Mouse (Mus musculus): Measurements from ENCODE around the gene Sema4b. TPM values are rescaled to one million over a fixed set of nuclear protein-coding genes. Genes with fewer than 3 reads are reported as not detected.

Gene Sema4b
- polyA plus RNA-seq, 1 experiment from 2014 or later: 10.5 TPM

DNA sequence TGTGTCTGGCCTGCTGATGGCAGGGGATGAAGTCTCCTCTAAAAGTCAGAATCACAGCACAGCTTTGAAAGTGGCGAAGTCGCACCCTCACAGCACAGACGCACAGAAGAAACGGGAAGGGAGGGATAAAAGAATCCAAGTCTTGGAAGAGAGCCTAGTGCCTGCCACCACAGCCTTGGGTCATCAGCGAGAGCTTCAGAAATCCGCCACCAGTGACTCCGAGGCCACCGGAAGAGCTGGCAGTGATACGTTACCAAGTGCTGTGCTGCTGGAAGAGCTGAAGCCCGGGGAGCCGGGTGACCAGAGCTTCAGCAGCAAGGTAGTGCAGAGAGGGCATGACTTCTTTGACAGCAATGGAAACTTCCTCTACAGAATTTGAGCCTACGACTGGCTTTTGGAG lies 78.0 kb downstream of the Sema4b start:
- Histone ChIP-seq H3K4me1 (ENCODE audit: control insufficient read depth, insufficient read depth, low read length) (peaks cover 11% of the 10 kb centered on the region), H3K4me2 (ENCODE audit: low read depth, low read length) (no peak overlapping the region), H3K4me3 (ENCODE audit: low read depth, low read length) (no peak overlapping the region), H3K9me3 (ENCODE audit: control insufficient read depth, low read length) (no peaks in the 10 kb centered on the region), H3K27ac (replicated peaks; ENCODE audit: low read depth, low read length) (no peak overlapping the region), H3K36me3 (ENCODE audit: control insufficient read depth, insufficient read depth, low read length) (peaks cover 40% of the 10 kb centered on the region), H3K9ac (ENCODE audit: low read depth, low read length) (no peak overlapping the region), H3K27me3 (replicated peaks; ENCODE audit: control insufficient read depth, insufficient read depth, low read length) (no peaks in the 10 kb centered on the region)
- 94% methylated on average over 12 of the region's 12 CpGs for WGBS
- ATAC-seq (ENCODE audit: low read depth) (no peak), DNase-seq (ENCODE audit: low spot score) (no peak)

DNA sequence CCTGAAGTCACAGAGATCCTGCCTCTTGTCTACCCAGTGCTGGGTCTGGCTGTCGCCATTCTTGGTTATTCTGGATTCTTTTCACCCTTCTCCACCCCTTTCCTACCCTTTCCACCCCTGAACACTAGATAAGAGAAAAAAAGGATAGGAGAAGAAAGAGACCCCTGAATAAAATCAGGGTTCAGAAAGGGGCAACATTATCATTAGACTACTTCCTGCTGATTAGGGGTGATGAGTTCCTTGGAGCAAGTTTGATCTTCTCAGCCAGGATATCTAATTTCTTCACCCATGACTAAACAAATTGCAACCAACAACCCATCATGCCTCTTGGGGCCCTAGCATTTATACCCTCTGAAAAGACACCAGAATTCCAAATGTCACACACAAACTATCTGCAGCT lies 81.1 kb downstream of the Sema4b start:
- WGBS: 76% methylated on average over 1 of the region's 1 CpGs
- no peaks in the 10 kb centered on the region for H3K27me3 ChIP-seq (replicated peaks; ENCODE audit: control insufficient read depth, insufficient read depth, low read length)
- H3K9me3 ChIP-seq (ENCODE audit: control insufficient read depth, low read length): no peaks in the 10 kb centered on the region
- H3K27ac ChIP-seq (replicated peaks; ENCODE audit: low read depth, low read length): no peak overlapping the region
- H3K4me2 ChIP-seq (ENCODE audit: low read depth, low read length): no peak overlapping the region
- no peak overlapping the region for H3K9ac ChIP-seq (ENCODE audit: low read depth, low read length)
- ATAC-seq (ENCODE audit: low read depth) (no peak), DNase-seq (ENCODE audit: low spot score) (no peak)
- peaks cover 11% of the 10 kb centered on the region for H3K4me1 ChIP-seq (ENCODE audit: control insufficient read depth, insufficient read depth, low read length)
- H3K4me3 ChIP-seq (ENCODE audit: low read depth, low read length): no peak overlapping the region
- peaks cover 42% of the 10 kb centered on the region for H3K36me3 ChIP-seq (ENCODE audit: control insufficient read depth, insufficient read depth, low read length)

DNA sequence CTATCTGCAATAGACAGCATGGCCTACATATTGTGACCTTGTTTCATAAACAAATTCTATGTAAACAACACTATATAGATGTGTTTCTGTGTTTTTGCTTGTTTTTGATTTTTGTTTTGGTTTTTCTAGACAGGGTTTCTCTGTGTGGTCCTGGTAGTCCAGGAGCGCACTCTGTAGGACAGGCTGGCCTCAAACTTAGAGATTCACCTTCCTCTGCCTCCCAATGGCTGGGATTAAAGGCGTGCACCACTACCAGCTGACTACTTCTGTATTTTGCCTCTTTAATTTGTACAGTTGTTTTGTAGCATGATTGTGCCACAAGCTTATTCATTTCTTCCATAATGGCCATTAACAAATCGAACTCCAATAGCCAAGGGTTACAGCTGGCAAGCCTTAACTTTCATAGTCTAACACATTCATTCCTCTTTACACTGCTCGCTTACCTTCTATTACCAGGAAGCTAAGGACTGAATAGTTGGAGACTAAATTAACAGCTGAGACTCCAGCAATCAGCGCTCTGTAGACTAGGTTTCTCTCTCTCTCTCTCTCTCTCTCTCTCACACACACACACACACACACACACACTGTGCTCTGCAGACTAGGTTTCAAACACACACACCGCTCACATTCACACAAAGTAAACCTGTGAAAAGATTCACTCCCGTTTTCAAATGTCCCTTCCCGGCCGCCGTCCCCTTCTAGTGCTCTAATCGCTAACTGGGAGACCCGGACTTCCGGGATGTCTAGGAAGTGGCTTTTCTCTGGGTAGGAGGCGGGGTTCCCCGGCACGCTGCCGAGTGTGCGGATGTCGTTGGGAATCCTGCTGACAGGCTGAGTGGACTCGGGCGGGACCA lies 82.5 kb downstream of the Sema4b start, which contains the start of gene Vps33b:
Vps33b (plus strand) TSS at position 753 of the 854 bp plus-strand sequence.
- 3% methylated on average over 21 of the region's 21 CpGs for WGBS
- H3K4me2 ChIP-seq (ENCODE audit: low read depth, low read length): peak within 1 kb of the TSS; percentile 87
- peaks cover 11% of the 10 kb centered on the region for H3K4me1 ChIP-seq (ENCODE audit: control insufficient read depth, insufficient read depth, low read length)
- H3K9me3 ChIP-seq (ENCODE audit: control insufficient read depth, low read length): peaks cover 6% of the 10 kb centered on the region
- peak within 1 kb of the TSS; percentile 63; the same call in 1 of the 2 replicates for H3K27ac ChIP-seq (replicated peaks; ENCODE audit: low read depth, low read length)
- H3K27me3 ChIP-seq (replicated peaks; ENCODE audit: control insufficient read depth, insufficient read depth, low read length): no peaks in the 10 kb centered on the region
- H3K4me3 ChIP-seq (ENCODE audit: low read depth, low read length): peak within 1 kb of the TSS; percentile 88
- ATAC-seq (ENCODE audit: low read depth) (peak; percentile 91), DNase-seq (ENCODE audit: low spot score) (peak; percentile 97)
- H3K36me3 ChIP-seq (ENCODE audit: control insufficient read depth, insufficient read depth, low read length): peaks cover 48% of the 10 kb centered on the region
- peak within 1 kb of the TSS; percentile 82 for H3K9ac ChIP-seq (ENCODE audit: low read depth, low read length)

DNA sequence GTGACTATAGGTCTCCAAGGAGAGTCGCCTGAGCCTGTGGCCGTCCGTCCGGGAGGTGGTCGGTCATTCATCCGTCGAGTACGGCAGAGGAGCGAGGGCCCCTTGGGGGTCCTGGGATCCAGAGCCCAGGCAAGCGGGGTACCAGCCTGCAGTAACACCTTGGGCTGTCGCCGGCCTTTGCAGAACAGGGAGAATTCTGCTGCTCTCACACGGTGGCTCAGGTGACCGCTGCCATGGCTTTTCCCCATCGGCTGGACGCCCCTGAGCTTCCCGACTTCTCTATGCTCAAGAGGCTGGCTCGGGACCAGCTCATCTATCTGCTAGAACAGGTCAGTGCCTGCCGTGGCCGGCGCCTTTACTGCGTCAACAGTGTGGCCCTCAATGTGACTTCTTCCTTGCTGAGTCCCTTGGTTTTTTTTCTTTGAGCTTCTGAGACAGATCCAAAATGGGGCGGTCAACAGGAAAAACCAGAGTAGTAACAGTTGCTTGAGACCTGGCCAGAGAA lies 83.2 kb downstream of the Sema4b start:
- H3K4me1 ChIP-seq (ENCODE audit: control insufficient read depth, insufficient read depth, low read length): peaks cover 11% of the 10 kb centered on the region
- ATAC-seq (ENCODE audit: low read depth) (peak; percentile 50), DNase-seq (ENCODE audit: low spot score) (peak; percentile 9)
- H3K36me3 ChIP-seq (ENCODE audit: control insufficient read depth, insufficient read depth, low read length): peaks cover 48% of the 10 kb centered on the region
- H3K27me3 ChIP-seq (replicated peaks; ENCODE audit: control insufficient read depth, insufficient read depth, low read length): no peaks in the 10 kb centered on the region
- H3K9me3 ChIP-seq (ENCODE audit: control insufficient read depth, low read length): peaks cover 13% of the 10 kb centered on the region
- peak overlapping the region; percentile 88 for H3K4me3 ChIP-seq (ENCODE audit: low read depth, low read length)
- peak overlapping the region; percentile 82 for H3K9ac ChIP-seq (ENCODE audit: low read depth, low read length)
- peak overlapping the region; percentile 87 for H3K4me2 ChIP-seq (ENCODE audit: low read depth, low read length)
- peak overlapping the region; percentile 63; the same call in 1 of the 2 replicates for H3K27ac ChIP-seq (replicated peaks; ENCODE audit: low read depth, low read length)
- 1% methylated on average over 23 of the region's 23 CpGs for WGBS

DNA sequence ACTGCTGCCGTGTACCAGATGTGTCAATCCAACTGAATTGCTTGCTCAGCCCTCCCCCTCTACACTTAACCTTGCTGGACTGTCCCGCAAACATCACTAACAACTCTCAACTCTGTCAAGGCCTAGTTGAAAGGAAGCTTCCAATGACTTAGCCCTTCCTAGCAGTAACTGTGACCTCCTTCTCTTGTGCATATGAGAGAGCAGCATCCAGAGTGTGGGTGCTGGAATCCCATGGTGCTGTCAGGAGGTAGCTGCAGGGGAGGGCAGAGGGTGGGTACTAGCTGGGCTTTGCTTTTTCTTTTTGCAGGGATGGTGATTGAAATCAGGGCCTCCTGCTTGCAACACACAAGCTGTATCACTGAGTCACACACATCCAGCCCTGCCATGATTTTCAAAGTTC lies 86.8 kb downstream of the Sema4b start:
- H3K36me3 ChIP-seq (ENCODE audit: control insufficient read depth, insufficient read depth, low read length): peaks cover 56% of the 10 kb centered on the region
- no peak overlapping the region for H3K9ac ChIP-seq (ENCODE audit: low read depth, low read length)

More for the DNA sequence above, 86.8 kb downstream of the Sema4b start:
- ATAC-seq (ENCODE audit: low read depth) (no peak), DNase-seq (ENCODE audit: low spot score) (no peak)
- no peak overlapping the region for H3K27ac ChIP-seq (replicated peaks; ENCODE audit: low read depth, low read length)
- H3K4me1 ChIP-seq (ENCODE audit: control insufficient read depth, insufficient read depth, low read length): peaks cover 11% of the 10 kb centered on the region
- no peaks in the 10 kb centered on the region for H3K27me3 ChIP-seq (replicated peaks; ENCODE audit: control insufficient read depth, insufficient read depth, low read length)
- 84% methylated on average over 2 of the region's 2 CpGs for WGBS
- no peak overlapping the region for H3K4me3 ChIP-seq (ENCODE audit: low read depth, low read length)
- H3K9me3 ChIP-seq (ENCODE audit: control insufficient read depth, low read length): peaks cover 19% of the 10 kb centered on the region
- H3K4me2 ChIP-seq (ENCODE audit: low read depth, low read length): no peak overlapping the region

Other genes with a start within 250 kb of the Sema4b start
- gene Zfp710, start 162.0 kb upstream of the Sema4b start, polyA plus RNA-seq (2014; fragmentation: Nextera tagmentation; extraction: Ambion mirVana): 14.2 and 14.3 TPM in 2 replicates
- gene Idh2, start 71.4 kb upstream of the Sema4b start, polyA plus RNA-seq (2014; fragmentation: Nextera tagmentation; extraction: Ambion mirVana): 565 and 594 TPM in 2 replicates
- gene Cib1, start 46.0 kb downstream of the Sema4b start, polyA plus RNA-seq (2014; fragmentation: Nextera tagmentation; extraction: Ambion mirVana): 73.7 and 89.1 TPM in 2 replicates
- gene Gdpgp1, start 46.0 kb downstream of the Sema4b start, polyA plus RNA-seq (2014; fragmentation: Nextera tagmentation; extraction: Ambion mirVana): 2.0 and 2.6 TPM in 2 replicates
- gene Ttll13, start 59.5 kb downstream of the Sema4b start, polyA plus RNA-seq (2014; fragmentation: Nextera tagmentation; extraction: Ambion mirVana): 0.35 and 0.79 TPM in 2 replicates
- 45.7 and 45.8 TPM in 2 replicates for gene Ngrn, start 74.4 kb downstream of the Sema4b start, polyA plus RNA-seq (2014; fragmentation: Nextera tagmentation; extraction: Ambion mirVana)
- 7.0 TPM in 2 replicates for gene Vps33b, start 82.8 kb downstream of the Sema4b start, polyA plus RNA-seq (2014; fragmentation: Nextera tagmentation; extraction: Ambion mirVana)
- gene Prc1, start 107.6 kb downstream of the Sema4b start, polyA plus RNA-seq (2014; fragmentation: Nextera tagmentation; extraction: Ambion mirVana): 108 and 118 TPM in 2 replicates
- gene Rccd1, start 137.6 kb downstream of the Sema4b start, polyA plus RNA-seq (2014; fragmentation: Nextera tagmentation; extraction: Ambion mirVana): 6.8 and 8.4 TPM in 2 replicates
- gene Unc45a, start 154.2 kb downstream of the Sema4b start, polyA plus RNA-seq (2014; fragmentation: Nextera tagmentation; extraction: Ambion mirVana): 34.1 and 39.7 TPM in 2 replicates
- gene Hddc3, start 156.3 kb downstream of the Sema4b start, polyA plus RNA-seq (2014; fragmentation: Nextera tagmentation; extraction: Ambion mirVana): 19.6 and 22.8 TPM in 2 replicates
- 15.7 and 19.3 TPM in 2 replicates for gene Man2a2, start 184.5 kb downstream of the Sema4b start, polyA plus RNA-seq (2014; fragmentation: Nextera tagmentation; extraction: Ambion mirVana)
- 14.6 and 15.7 TPM in 2 replicates for gene Fes, start 201.1 kb downstream of the Sema4b start, polyA plus RNA-seq (2014; fragmentation: Nextera tagmentation; extraction: Ambion mirVana)
- gene Furin, start 218.6 kb downstream of the Sema4b start, polyA plus RNA-seq (2014; fragmentation: Nextera tagmentation; extraction: Ambion mirVana): 17.2 and 18.4 TPM in 2 replicates

Data from embryonic facial prominence, embryonic 14.5 days (tissue).